Mouse (Mus musculus) c-Kit-positive CD71-positive TER-119-negative erythroid progenitor cells, embryonic 14.5 days (primary cell): Measurements from ENCODE around the gene Il6.
"Not testable (repeated sequence)": the region's sequence is repeated elsewhere in the genome, so short reads cannot be mapped to it uniquely, and the experiment has no call there.

ENCODE experiments used
- DNase-seq: peaks from one replicate; pipeline ENCODE4 v3.0.0-alpha.2; 2013; ENCODE audit warnings: low read depth

Gene Il6

DNA sequence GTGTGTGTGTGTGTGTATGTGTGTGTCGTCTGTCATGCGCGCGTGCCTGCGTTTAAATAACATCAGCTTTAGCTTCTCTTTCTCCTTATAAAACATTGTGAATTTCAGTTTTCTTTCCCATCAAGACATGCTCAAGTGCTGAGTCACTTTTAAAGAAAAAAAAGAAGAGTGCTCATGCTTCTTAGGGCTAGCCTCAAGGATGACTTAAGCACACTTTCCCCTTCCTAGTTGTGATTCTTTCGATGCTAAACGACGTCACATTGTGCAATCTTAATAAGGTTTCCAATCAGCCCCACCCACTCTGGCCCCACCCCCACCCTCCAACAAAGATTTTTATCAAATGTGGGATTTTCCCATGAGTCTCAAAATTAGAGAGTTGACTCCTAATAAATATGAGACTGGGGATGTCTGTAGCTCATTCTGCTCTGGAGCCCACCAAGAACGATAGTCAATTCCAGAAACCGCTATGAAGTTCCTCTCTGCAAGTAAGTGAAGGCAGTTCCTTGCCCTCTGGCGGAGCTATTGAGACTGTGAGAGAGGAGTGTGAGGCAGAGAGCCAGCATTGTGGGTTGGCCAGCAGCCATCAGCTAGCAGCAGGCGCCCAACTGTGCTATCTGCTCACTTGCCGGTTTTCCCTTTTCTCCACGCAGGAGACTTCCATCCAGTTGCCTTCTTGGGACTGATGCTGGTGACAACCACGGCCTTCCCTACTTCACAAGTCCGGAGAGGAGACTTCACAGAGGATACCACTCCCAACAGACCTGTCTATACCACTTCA lies at the start of gene Il6:
TSS of gene Il6 (plus strand) at position 389 of the 778 bp plus-strand sequence.
- no peak for DNase-seq

DNA sequence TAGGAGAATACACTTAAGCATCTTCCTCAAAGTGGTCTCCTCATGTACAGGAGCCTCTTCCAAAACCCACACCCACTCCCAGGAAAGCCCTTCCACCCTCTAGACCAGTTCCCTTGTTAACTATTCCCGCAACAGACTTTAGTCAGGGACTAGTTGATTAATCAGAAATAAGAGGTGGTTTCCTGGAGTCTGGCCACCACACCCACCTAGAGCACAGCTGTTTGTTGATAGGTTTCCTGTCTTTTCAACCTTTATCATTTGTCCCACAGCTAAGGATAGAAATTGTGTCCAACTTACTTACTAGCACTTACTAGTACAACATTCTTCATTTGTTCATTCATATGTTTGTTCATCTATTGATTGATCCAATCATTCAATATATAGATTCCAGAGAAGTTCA lies 49.4 kb upstream of the Il6 start:
- peak; percentile 73 for DNase-seq

DNA sequence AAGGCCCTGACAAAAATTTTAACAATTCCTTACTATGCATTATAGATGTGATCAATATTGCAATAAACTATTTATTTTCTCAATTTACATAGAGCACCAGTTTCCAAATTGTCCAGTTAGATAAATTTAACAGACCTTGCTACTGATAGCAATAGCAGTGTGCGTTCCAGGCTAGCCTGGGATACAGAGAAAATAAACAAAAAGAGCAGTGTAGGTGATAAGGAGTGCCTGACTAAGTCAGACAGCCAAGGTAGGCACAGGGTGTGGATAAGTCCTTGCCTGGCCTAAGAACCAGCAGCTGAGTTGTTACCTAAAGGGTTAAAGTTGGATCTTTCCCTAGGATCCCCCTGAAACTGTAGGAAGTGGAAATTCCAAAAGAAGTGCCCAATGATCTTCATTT lies 42.7 kb upstream of the Il6 start:
- DNase-seq = no peak

DNA sequence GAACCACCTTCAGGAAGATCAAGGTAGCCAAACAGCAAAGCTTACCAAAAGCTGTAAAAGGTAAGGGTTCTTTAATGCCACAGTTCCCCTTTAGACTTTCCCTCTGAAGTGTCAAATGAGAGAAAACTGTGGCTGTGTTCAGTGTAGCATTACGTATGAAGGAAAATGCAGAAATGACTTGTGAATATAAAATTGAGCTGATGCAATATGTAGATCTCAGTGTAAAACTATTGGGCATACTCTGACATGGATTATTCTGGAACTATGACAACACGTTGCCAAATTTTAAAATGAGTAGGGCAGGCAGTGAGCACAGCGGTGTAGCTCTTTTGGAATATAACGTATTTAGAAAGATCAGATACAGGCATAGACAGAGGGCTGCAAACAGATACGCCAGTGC lies 40.1 kb upstream of the Il6 start:
- DNase-seq = no peak

DNA sequence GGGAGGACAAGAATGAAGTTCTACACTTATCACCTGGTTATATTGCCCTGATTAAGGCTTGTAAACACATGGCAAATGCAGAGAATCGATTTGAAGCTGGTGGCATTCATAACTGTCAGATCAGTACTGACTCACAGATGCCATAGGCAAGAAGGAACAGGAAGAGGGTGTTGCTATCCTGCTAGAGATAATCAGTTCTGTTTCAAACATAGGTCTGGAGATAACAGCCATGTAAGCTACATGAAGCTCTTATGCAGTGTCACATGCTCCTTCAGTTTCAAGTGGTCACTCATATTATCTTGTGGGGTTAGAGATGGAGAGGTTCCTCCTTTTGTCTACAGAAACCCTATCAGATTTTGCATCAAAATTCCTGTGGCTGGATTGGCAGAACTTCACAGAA lies 39.4 kb upstream of the Il6 start:
- DNase-seq = no peak

DNA sequence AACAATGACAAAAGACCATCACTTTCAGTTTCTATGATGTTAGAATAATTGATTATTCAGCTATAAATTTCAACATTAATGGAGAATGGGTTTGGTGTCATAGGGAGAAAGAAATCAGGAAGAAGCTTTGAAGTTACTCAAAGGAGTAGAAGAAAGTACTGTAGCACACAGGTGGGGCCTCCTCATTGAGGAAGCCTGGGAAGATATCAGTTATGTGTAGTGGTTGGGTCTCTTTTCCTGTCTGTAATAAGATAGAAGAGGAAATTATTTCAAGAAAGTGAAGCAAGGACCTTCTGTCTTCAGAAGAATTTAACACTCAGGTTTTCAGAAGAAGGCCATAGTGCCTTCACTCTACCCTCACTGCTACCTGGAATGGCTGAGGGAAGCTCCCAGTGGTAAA lies 38.8 kb upstream of the Il6 start:
- DNase-seq = no peak

DNA sequence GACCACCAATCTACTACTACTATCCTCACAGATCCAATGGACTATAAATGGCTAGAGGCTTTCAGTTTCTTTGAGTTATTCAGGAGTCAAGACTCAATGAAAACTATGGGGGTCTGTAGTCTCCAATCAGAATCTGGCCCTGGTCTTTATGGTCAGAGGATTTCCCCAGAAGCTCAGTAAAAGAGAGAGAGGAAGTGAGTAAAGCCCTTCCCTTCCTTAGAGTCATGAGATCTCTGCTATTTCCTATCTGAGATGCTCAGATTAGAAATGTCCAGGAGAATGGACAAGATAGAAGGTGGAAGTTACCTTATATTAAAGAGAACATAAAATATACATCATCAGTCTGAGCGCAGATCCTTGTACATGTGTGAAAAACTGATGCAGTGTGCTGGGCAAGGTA lies 19.3 kb upstream of the Il6 start:
- no peak for DNase-seq

DNA sequence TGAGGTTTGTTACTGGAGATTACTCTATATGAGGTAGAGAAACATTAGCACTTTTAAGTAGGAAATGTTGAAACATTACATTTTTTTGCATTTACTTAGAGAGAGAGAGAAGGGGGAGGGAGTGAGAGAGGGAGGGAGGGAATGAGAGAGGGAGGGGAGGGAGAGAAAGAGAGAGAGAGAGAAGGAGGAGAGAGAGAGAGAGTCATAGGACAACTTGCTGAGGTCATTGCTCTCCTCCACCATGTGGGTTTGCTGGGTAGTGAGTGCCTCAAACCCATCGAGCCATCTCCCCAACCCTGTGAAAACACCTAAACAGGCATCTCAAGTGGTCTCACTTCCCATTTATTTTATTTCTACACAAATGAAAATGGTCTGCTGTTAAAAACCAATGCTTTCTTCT lies 18.6 kb upstream of the Il6 start:
- DNase-seq = no peak

DNA sequence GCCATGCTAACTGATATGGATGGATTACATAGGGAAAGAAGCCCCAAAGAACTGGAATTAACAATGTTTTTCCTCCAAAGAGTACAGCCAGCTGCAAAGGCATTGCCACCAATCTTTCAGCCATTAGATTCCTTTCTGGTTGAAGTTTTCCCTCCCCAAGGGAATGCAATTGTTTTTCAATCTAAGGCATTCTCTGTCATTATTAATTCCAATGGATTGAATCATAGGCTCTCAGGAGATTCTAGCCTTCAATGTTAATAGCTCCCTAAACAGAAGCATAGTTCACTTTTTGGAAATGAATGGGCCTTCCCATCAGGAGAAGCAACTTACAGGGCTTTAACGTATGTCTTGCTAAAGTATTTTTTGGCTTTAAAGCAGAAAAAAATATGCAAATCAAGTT lies 15.6 kb upstream of the Il6 start:
- DNase-seq = no peak

DNA sequence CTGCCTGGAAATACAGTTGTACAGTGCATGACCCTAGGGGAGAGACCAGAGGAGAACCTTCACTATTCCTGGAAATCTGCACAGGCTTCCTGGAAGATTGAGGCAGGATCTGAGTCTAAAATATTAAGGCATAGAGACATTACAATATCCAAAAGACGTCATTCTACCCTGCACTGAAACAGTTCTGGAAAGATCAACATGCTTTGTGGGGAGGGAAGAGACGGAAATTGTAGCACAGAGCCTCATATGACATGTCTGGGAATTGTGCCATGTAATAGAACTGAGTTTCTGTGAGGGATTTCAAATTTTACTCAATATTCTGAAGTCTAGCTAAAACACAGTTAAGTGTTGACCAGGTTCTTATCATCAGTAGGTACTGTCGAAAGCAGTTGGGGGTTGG lies 12.0 kb upstream of the Il6 start:
- no peak for DNase-seq

DNA sequence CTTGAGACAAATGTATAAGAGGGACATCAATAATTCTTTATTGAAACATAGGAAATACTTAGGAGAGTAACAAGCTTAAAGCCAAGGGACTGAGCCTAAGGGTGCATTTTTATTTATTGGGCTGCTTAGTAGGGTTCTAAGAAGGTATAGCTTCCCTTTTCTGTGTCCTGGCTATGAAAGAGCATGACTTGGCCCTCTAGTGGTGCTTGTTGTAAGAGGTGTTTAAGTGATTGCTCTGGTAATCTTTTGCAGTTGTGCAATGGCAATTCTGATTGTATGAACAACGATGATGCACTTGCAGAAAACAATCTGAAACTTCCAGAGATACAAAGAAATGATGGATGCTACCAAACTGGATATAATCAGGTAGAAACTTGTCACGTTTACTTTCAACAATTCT lies 1.7 kb downstream of the Il6 start:
- DNase-seq = peak; percentile 23

DNA sequence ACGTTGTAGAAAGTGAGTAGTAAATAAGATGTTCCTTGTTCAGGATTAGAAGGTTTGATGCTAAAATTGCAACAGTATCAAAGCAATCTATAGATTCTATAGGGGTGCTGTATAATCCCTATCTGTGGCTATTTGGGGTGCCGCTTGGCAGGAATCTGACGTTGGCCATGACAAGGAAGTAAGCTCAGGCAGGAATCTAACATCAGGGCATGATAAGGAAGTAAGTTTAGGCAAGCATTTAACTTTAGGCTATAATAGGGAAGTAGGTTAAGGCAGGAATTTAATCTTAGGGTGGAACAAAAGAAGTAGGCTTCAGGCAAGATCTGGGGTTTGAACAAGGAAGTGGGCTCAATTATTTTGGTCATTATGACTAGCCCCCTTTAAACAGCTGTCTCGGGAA lies 22.9 kb downstream of the Il6 start:
- DNase-seq = not testable (repeated sequence)

DNA sequence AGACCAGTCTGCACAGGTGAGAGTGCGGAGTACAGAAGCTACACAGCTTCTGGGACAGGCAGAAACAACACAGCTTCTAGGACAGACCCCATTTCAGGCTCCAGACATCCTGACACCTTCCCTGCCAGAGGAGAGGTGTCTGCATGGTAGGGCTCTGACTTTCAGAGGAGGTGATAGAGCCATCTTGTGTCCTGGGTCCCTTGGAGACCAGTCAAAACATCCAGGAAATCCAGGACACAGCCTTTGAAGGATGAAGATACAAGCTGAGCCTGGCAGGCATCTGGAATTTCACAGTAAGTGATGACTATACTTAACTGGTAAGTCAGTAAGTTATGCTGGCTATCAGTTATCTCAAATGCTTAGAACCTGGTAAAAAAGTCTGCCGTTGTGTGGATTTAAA lies 24.2 kb downstream of the Il6 start:
- DNase-seq = not testable (repeated sequence)

DNA sequence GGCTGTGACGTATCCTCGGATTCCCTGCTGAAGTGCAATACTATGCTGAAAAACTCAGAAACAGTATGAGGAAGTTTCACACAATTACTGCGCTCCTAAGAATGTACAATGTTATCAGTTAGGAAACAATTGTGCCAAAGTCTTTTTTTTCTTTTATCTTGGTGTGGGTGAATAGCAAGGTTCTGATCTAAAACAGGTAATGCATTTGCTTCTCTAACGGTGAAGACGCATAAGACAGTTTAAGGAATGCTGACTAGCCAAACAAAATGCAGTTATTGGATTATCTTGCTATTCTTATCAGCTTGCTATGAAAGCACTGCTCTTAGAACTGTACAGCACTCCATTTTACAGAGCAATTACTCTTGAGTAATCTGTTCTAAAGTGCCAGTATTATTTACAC lies 26.4 kb downstream of the Il6 start:
- DNase-seq = not testable (repeated sequence)

DNA sequence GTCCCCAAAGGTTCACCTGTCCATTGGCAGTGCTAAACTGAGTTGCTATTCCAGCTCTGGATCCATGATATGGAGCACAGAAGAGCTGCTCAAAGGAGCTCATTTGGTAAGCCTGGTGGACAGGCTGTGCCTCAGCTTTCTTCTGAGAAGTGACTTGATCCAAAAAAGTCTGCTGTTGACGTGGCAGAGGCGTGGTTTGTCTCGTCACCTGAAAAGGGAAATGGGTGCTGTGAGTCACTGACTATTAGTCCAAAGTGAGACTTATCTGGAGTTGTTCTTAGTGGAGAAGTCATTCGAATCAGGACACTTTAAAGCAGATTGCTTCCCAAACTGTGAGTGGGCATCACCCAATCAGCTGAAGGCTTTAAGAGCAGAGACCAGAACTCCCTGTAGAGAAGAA lies 26.9 kb downstream of the Il6 start:
- not testable (repeated sequence) for DNase-seq

DNA sequence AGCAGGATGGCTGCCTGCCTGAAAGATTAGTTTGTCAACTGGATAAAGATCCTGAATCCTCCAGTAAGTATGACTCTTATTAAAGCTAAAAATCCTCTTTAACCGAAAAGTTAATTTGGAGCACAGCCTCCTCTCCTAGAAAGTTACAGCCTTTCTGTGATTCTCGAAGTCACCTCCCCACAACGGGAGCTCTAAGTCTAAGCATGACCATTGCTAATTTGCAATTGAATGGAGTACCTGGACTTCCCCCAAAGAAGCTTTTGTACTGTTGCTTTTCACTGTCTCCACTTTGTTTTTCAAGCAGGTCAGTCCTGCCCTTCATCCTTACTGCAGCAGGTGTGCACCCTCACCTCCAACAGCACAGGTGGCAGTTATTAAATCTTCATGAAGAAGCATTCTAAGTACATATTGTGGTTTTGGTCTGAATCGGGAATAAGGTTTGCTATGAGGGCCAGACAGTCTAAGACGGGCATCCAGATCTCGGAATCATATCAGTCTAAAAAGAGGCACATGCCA lies 45.4 kb downstream of the Il6 start:
- no peak for DNase-seq

DNA sequence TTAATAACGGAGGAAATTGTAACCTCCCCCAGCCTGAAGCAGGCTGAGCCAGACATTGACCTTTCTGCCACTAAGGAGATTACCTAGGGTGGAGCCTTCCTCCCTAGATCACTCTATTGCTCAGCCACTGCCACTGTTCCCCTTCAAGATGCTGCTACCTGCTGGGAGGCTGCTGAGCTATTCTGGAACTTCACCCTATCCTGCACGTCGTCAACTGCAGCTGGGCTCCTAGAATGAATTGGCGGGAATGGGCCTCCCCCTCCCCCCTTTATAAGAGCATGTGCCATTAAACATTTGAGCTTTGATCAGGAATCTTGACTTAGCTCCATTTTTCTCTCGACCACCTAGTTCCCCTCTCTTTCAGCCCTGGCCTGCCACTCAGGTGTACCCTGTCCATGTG lies 46.7 kb downstream of the Il6 start:
- not testable (repeated sequence) for DNase-seq

DNA sequence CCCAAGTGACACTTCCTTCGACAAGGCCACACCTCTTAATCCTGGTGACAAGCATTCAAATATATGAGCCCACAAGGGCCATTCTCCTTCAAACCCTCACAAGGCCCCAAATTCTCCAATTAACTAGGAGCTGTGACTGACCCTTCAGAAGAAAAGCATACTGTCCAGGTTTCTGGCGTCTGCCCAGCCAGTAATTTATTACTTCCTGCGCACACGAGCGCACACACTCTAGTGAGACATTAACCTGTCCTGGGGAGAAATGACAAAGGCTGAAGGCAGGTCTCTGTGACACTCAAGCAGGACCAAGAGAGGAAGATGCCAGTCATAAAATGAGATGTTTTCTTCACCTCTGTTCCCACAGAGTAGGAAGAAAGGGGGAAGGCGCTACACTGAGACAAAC lies 54.8 kb downstream of the Il6 start:
- no peak for DNase-seq
